Mouse (Mus musculus): ENCODE results near the gene Sprr2f. TPM values are rescaled to one million over a fixed set of nuclear protein-coding genes. Genes with fewer than 3 reads are reported as not detected.

Gene Sprr2f
- polyA plus RNA-seq, 1 experiment from 2014 or later: not detected

GRCm38 (mm10) chr3:92385385-92385784 lies 20.4 kb downstream of the Sprr2f start, which contains the start of gene Sprr2h:
TSS of gene Sprr2h (plus strand) at chr3:92385685.
- ATAC-seq (ENCODE audit: insufficient number of reproducible peaks, insufficient read depth, low FRiP score, low read depth): no peak
- no peaks in the 10 kb centered on the region for H3K36me3 ChIP-seq (ENCODE audit: control insufficient read depth, insufficient read depth, low read length)
- no peaks in the 10 kb centered on the region for H3K27me3 ChIP-seq (ENCODE audit: control insufficient read depth, insufficient read depth, low read length)
- no peak within 1 kb of the TSS for H3K9ac ChIP-seq (ENCODE audit: low read length)
- no peak within 1 kb of the TSS for H3K4me3 ChIP-seq (ENCODE audit: control insufficient read depth in 1 of 2, insufficient read depth in 1 of 2, low read depth in 1 of 2, low read length in 2 of 2)
- no peaks in the 10 kb centered on the region for H3K9me3 ChIP-seq (ENCODE audit: control insufficient read depth, low read length)
- WGBS: 81% methylated on average over 1 of the region's 1 CpGs
- H3K27ac ChIP-seq (replicated peaks in 1 of 2; ENCODE audit: control insufficient read depth in 1 of 2, insufficient read depth in 1 of 2, low read depth in 2 of 2, low read length in 2 of 2): no peak within 1 kb of the TSS
- H3K4me1 ChIP-seq (ENCODE audit: control insufficient read depth in 2 of 2, insufficient read depth in 2 of 2, low read length in 2 of 2): no peaks in the 10 kb centered on the region
- no peak within 1 kb of the TSS for H3K4me2 ChIP-seq (ENCODE audit: low read length)

- WGBS: 43% methylated on average over 1 of the region's 1 CpGs
- Histone ChIP-seq H3K27ac (replicated peaks in 1 of 2; ENCODE audit: control insufficient read depth in 1 of 2, insufficient read depth in 1 of 2, low read depth in 2 of 2, low read length in 2 of 2) (no peak overlapping the region), H3K27me3 (ENCODE audit: control insufficient read depth, insufficient read depth, low read length) (no peaks in the 10 kb centered on the region), H3K4me2 (ENCODE audit: low read length) (no peak overlapping the region), H3K9me3 (ENCODE audit: control insufficient read depth, low read length) (no peaks in the 10 kb centered on the region), H3K9ac (ENCODE audit: low read length) (no peak overlapping the region), H3K4me3 (ENCODE audit: control insufficient read depth in 1 of 2, insufficient read depth in 1 of 2, low read depth in 1 of 2, low read length in 2 of 2) (no peak overlapping the region), H3K4me1 (ENCODE audit: control insufficient read depth in 2 of 2, insufficient read depth in 2 of 2, low read length in 2 of 2) (no peaks in the 10 kb centered on the region), H3K36me3 (ENCODE audit: control insufficient read depth, insufficient read depth, low read length) (no peaks in the 10 kb centered on the region)
- ATAC-seq (ENCODE audit: insufficient number of reproducible peaks, insufficient read depth, low FRiP score, low read depth): no peak
Measured at GRCm38 (mm10) chr3:92394301-92394700, 29.3 kb downstream of the Sprr2f start.

- WGBS: 83% methylated on average over 2 of the region's 2 CpGs
- Histone ChIP-seq H3K4me2 (ENCODE audit: low read length) (no peak within 1 kb of the TSS), H3K27ac (replicated peaks in 1 of 2; ENCODE audit: control insufficient read depth in 1 of 2, insufficient read depth in 1 of 2, low read depth in 2 of 2, low read length in 2 of 2) (no peak within 1 kb of the TSS), H3K4me1 (ENCODE audit: control insufficient read depth in 2 of 2, insufficient read depth in 2 of 2, low read length in 2 of 2) (no peaks in the 10 kb centered on the region), H3K9me3 (ENCODE audit: control insufficient read depth, low read length) (no peaks in the 10 kb centered on the region), H3K4me3 (ENCODE audit: control insufficient read depth in 1 of 2, insufficient read depth in 1 of 2, low read depth in 1 of 2, low read length in 2 of 2) (no peak within 1 kb of the TSS), H3K27me3 (ENCODE audit: control insufficient read depth, insufficient read depth, low read length) (no peaks in the 10 kb centered on the region), H3K9ac (ENCODE audit: low read length) (no peak within 1 kb of the TSS), H3K36me3 (ENCODE audit: control insufficient read depth, insufficient read depth, low read length) (no peaks in the 10 kb centered on the region)
- ATAC-seq (ENCODE audit: insufficient number of reproducible peaks, insufficient read depth, low FRiP score, low read depth): no peak
Measured at GRCm38 (mm10) chr3:92407691-92408090, 42.7 kb downstream of the Sprr2f start, which contains the start of gene Sprr2i. TSS of gene Sprr2i (plus strand) at chr3:92407991.

Other genes starting within 250 kb of the Sprr2f start
- gene Prr9, start 241.2 kb upstream of the Sprr2f start, polyA plus RNA-seq (2014; fragmentation: Nextera tagmentation; extraction: Ambion mirVana): not detected in 2 replicates
- not detected in 2 replicates for gene Lelp1, start 222.4 kb upstream of the Sprr2f start, polyA plus RNA-seq (2014; fragmentation: Nextera tagmentation; extraction: Ambion mirVana)
- 0.16 TPM in 1 of 2 replicates, not detected in the other for gene Sprr2a1, start 149.4 kb upstream of the Sprr2f start, polyA plus RNA-seq (2014; fragmentation: Nextera tagmentation; extraction: Ambion mirVana)
- 1.8 and 2.1 TPM in 2 replicates for gene Sprr2a2, start 149.3 kb upstream of the Sprr2f start, polyA plus RNA-seq (2014; fragmentation: Nextera tagmentation; extraction: Ambion mirVana)
- gene Sprr2a3, start 79.8 kb upstream of the Sprr2f start, polyA plus RNA-seq (2014; fragmentation: Nextera tagmentation; extraction: Ambion mirVana): not detected in 2 replicates
- gene Sprr2b, start 48.6 kb upstream of the Sprr2f start, polyA plus RNA-seq (2014; fragmentation: Nextera tagmentation; extraction: Ambion mirVana): not detected in 2 replicates
- not detected in 2 replicates for gene Sprr2d, start 26.0 kb upstream of the Sprr2f start, polyA plus RNA-seq (2014; fragmentation: Nextera tagmentation; extraction: Ambion mirVana)
- not detected in 2 replicates for gene Sprr2e, start 13.0 kb upstream of the Sprr2f start, polyA plus RNA-seq (2014; fragmentation: Nextera tagmentation; extraction: Ambion mirVana)
- not detected in 2 replicates for gene Sprr2h, start 20.5 kb downstream of the Sprr2f start, polyA plus RNA-seq (2014; fragmentation: Nextera tagmentation; extraction: Ambion mirVana)
- not detected in 2 replicates for gene Sprr2i, start 42.8 kb downstream of the Sprr2f start, polyA plus RNA-seq (2014; fragmentation: Nextera tagmentation; extraction: Ambion mirVana)
- not detected in 2 replicates for gene Sprr2j-ps, start 52.9 kb downstream of the Sprr2f start, polyA plus RNA-seq (2014; fragmentation: Nextera tagmentation; extraction: Ambion mirVana)
- gene Gm9774, start 64.2 kb downstream of the Sprr2f start, polyA plus RNA-seq (2014; fragmentation: Nextera tagmentation; extraction: Ambion mirVana): 5.2 and 5.9 TPM in 2 replicates
- not detected in 2 replicates for gene Sprr2k, start 67.4 kb downstream of the Sprr2f start, polyA plus RNA-seq (2014; fragmentation: Nextera tagmentation; extraction: Ambion mirVana)
- not detected in 2 replicates for gene Sprr1b, start 73.6 kb downstream of the Sprr2f start, polyA plus RNA-seq (2014; fragmentation: Nextera tagmentation; extraction: Ambion mirVana)
- not detected in 2 replicates for gene Sprr3, start 93.5 kb downstream of the Sprr2f start, polyA plus RNA-seq (2014; fragmentation: Nextera tagmentation; extraction: Ambion mirVana)
- 0.78 TPM in 1 of 2 replicates, not detected in the other for gene Sprr1a, start 120.7 kb downstream of the Sprr2f start, polyA plus RNA-seq (2014; fragmentation: Nextera tagmentation; extraction: Ambion mirVana)
- not detected in 2 replicates for gene Sprr4, start 135.3 kb downstream of the Sprr2f start, polyA plus RNA-seq (2014; fragmentation: Nextera tagmentation; extraction: Ambion mirVana)
- gene 2310046K23Rik, start 169.3 kb downstream of the Sprr2f start, polyA plus RNA-seq (2014; fragmentation: Nextera tagmentation; extraction: Ambion mirVana): not detected in 2 replicates
- not detected in 2 replicates for gene Ivl, start 208.5 kb downstream of the Sprr2f start, polyA plus RNA-seq (2014; fragmentation: Nextera tagmentation; extraction: Ambion mirVana)
- not detected in 2 replicates for gene Smcp, start 223.8 kb downstream of the Sprr2f start, polyA plus RNA-seq (2014; fragmentation: Nextera tagmentation; extraction: Ambion mirVana)
- gene 2210017I01Rik, start 242.3 kb downstream of the Sprr2f start, polyA plus RNA-seq (2014; fragmentation: Nextera tagmentation; extraction: Ambion mirVana): not detected in 2 replicates

All from heart, embryonic 14.5 days (tissue).